Mouse (Mus musculus) heart, postnatal 4 days (tissue): ENCODE measurements at regions not wholly inside any gene's neighbourhood (a gene's known extent, or its start where the extent isn't known, plus 50 kb on each side); places are given as distances from the start of the nearest gene placed in this dataset.
"Not testable (repeated sequence)": the region's sequence is repeated elsewhere in the genome, so short reads cannot be mapped to it uniquely, and the experiment has no call there.

Experiments used
- DNase-seq: peaks from one replicate; pipeline ENCODE4 v3.0.0; 2021

- DNase-seq = no peak
Measured at GRCm38 (mm10) chr6:41225382-41225781, 76.7 kb upstream of the Try4 start.

DNA sequence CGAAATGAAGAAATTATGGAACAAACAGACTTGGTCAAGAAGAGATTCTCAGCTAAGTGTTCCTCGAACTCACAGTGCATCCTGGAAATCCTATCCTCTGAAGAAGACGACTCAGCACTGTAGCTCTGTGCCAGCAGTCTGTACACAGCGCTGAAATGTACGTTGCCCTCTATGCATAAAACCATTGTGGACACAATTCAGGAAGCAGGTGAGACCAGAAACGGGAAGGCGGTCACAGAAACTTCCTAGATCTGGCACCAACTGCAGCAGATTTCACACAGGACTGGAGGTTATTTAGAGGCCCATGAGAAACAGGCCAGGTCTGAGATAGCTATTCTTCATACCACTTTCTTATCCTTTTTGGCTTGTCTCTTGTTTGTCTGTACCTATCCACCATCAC, 83.7 kb upstream of the Try4 start:
- DNase-seq = no peak

- DNase-seq = no peak
Measured at GRCm38 (mm10) chr6:41215857-41216256, 86.2 kb upstream of the Try4 start.

- DNase-seq = no peak
Measured at GRCm38 (mm10) chr6:41205864-41206263, 96.2 kb upstream of the Try4 start.

DNA sequence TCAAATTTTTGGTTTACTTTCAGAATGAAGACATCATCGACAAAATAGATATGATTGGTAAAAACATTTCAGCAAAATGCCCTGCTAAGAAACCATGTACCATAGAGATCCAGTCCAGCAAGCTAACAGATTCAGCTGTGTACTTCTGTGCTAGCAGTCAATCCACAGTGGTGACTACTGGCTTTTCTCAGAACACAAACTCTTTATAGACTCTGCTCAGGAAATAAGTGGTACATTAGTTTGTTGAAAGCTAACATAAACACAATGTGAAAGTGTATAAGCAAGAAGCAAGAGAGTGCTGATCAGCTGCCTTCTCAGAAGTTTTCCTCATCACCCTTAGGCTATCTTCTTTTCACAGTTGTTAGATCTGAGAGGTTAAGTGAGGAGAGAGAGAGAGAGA, 99.2 kb upstream of the Try4 start:
- no peak for DNase-seq

DNA sequence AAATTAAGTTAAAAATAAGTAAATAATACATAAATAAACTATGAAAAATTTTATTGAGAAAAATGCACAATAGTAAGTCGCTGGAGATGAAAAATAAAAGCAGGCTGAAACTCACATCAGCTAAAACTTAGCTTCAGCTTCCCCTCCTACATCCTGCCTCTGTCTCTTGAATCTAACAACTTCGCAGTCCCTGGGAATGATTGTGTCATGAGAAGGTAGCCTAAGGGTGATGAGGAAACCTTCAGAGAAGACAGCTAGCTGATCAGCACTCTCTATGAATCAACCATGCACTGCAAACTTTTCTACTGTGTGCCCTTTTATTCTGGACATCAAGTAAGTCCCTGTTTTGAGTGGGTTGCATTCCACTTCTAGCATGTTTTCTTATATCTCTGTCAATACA, 99.8 kb upstream of the Try4 start:
- no peak for DNase-seq

- no peak for DNase-seq
Measured at GRCm38 (mm10) chr6:41194464-41194863, 107.6 kb upstream of the Try4 start.

GRCm38 (mm10) chr6:41191734-41192326, 110.2 kb upstream of the Try4 start:
- no peak for DNase-seq

GRCm38 (mm10) chr6:41188910-41189309, 113.2 kb upstream of the Try4 start:
- no peak for DNase-seq

DNA sequence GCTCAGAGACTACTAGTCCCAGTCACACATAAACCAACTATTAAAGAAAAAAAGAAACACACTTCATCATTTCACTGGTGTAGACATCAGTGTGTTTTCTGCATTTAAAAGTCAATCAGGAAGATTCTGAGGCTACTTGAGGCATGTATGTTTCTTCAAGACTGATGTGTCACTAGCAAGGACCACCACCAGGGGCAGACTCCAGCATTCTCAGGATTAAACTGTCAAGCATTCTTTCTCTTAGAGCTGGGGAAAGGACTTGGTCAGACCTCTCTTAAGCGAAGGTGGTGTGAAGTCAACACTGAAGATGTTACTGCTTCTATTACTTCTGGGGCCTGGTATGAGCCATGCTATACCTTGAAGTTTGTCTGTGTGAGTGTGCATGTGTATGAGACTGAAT, 114.1 kb upstream of the Try4 start:
- DNase-seq = no peak

GRCm38 (mm10) chr6:41178896-41179295, 123.2 kb upstream of the Try4 start:
- DNase-seq = no peak

GRCm38 (mm10) chr6:41178019-41178418, 124.0 kb upstream of the Try4 start:
- no peak for DNase-seq

DNA sequence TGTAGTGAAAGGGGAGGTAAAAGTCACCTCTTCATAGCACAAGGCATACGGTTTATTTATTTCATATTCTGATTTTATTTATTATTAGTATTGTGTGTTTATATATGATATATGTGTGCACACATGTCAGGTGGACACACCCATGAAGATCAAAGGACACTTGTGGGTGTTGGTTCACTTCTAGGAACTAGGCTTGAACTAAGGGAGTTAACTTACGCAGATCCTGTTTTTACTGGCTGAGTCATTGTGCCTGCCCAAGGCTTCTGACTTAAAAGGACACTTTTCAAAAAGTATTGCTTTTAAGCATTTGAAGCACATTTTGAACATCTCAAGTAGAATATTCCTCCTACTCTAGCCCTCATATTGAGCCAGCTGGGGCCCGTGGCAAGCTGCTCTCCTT, 124.9 kb upstream of the Try4 start:
- no peak for DNase-seq

GRCm38 (mm10) chr6:41176034-41176433, 126.0 kb upstream of the Try4 start:
- no peak for DNase-seq

DNA sequence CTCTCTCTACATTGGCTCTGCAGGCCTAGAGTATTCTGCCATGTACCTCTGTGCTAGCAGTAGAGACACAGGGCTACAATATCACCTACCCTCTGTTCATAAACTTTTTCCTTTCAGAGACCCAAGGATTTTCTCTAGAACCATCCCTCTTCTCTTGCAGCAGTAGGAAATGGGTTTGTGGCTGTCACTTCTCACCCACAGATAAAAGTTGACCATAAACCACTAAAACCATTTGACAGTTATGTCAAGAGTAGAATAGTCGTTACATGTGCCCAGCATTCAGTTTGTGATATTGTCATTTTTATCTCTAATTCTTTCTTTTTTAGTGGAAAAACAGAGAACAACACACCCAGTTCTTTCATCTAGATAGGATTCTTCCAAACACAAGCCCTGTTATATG, 128.2 kb upstream of the 2210010C04Rik start:
- DNase-seq = no peak

DNA sequence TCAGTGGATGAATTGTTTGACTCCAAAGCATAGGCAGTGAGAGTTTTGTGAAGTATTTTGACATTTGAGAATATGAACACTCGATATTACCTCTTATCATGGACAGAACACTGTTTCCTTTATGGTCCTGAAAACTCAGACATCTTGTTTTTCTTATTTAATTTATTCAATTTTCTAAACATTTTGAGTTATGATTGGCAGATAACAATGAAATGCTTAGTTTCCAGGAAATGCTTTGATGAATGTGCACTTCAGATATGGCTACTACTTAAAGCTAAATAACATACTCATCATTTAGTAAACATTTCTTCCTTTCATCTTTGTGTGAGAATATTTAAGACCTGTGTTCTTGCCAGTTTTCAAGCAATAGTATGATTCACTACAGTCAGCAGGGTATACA, 126.4 kb upstream of the 2210010C04Rik start:
- no peak for DNase-seq

DNA sequence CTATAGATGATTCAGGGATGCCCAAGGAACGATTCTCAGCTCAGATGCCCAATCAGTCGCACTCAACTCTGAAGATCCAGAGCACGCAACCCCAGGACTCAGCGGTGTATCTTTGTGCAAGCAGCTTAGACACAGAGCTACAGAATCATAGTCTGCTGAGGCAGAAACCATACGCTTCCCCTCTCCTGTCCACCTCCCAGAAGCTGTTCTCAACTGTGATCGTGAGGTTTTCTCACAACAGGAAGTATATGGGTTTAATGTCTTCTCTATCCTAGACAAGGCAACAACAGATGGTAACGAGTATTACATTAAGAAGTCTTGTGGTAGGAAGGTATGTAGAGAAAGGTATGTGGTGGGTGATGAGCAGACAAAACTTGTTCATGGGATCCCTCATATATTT, 116.8 kb upstream of the 2210010C04Rik start:
- DNase-seq = no peak

- no peak for DNase-seq
Measured at GRCm38 (mm10) chr6:41151542-41151941, 116.2 kb upstream of the 2210010C04Rik start.

- no peak for DNase-seq
Measured at GRCm38 (mm10) chr6:41140916-41141315, 105.6 kb upstream of the 2210010C04Rik start.

DNA sequence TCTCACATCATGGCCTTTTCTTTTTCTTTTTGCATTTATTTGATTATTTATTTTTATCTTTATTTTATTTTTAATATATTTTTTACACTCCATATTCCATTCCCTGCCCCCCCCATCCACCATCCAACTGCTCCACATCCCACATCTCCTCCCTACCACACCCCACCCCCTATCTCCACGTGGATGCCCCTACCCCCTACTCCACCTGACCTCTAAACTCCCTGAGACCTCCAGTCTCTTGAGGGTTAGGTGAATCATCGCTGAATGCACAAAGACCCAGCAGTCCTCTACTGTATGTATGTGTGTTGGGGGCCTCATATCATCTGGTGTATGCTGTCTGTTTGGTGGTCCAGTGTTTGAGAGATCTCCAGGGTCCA, 102.1 kb upstream of the 2210010C04Rik start:
- DNase-seq = not testable (repeated sequence)

DNA sequence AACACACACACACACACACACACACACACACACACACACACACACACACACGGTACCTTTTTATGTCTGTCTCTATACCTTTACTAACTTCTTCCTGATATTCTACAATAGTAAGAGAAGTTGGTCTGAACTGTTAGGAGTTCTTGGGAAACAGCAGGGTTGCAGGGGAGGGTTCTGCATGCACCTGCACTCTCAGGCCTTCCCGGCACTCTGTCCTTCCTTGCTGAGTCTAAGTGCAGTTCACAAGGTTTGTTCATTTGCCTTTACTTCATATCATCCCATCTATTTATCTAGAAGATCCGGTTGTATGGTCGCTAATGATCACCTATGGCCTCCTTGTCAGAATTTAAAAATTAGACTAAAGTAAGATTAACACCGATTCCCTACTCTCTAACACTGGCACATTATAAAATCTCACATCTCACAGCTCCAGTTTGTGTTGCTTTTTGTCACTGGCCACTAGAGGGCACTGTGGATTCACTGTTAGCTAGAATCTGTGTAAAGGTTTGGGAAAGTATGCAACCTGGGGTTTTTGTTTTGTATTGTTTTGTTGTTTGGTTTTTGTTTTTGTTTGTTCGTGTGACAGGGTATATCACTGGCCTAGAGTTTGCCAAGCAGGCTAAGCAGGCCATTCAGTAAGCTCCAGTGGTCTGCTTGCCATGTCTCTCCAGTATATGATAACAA, 101.5 kb upstream of the 2210010C04Rik start:
- peak; percentile 54 for DNase-seq

GRCm38 (mm10) chr6:41135160-41135559, 99.9 kb upstream of the 2210010C04Rik start:
- no peak for DNase-seq

GRCm38 (mm10) chr6:41129906-41130305, 94.6 kb upstream of the 2210010C04Rik start:
- DNase-seq = no peak

DNA sequence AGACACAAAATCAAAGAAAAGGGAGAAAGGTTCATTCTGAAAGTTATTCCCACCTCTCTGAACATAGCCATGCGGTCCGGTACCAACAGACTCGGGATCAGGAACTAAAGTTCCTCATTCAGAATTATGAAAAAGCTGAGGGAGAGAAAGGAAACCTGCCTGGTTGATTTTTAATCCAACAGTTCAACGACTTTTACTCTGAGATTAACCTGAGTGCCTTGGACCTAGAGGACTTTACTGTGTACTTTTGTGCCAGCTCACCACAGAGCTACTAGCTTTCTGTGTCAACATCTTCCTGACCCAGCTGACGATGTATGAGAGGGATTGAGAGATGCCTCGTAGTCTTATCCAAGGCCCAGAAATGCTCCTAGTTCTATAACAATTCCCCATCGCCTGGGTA, 92.5 kb upstream of the 2210010C04Rik start:
- DNase-seq = no peak

GRCm38 (mm10) chr6:41126855-41127254, 91.5 kb upstream of the 2210010C04Rik start:
- DNase-seq = no peak
